Comparison of ENCODE assay signal across 8 mouse cellular contexts in genomic region chr6:72454072-72454746, GRCm38 (mm10). TPM values are rescaled to one million over a fixed set of nuclear protein-coding genes. Genes with fewer than 3 reads are reported as not detected.
DNase-seq lines count a peak whose midpoint lies in the region; ATAC-seq lines count a peak whose summit lies in the region.
"Had no signal": no experiment of that assay in that cellular context is flagged by ENCODE, and none has a peak within 500 bp of the region (broad histone marks: within the 10 kb centered on the region; RNA-seq: fewer than 3 reads in every experiment).

No protein-coding gene starts in this region.

- H3K4me2 ChIP-seq in neural tube, embryonic 13.5 days, result no peak overlapping the region
- no peak overlapping the region for H3K4me2 ChIP-seq in heart, embryonic 11.5 days
- no peak overlapping the region for H3K4me2 ChIP-seq in liver, embryonic 12.5 days
- no peak overlapping the region for H3K4me2 ChIP-seq in stomach, embryonic 16.5 days (ENCODE audit: low read depth, low read length)

- H3K4me1 ChIP-seq in neural tube, embryonic 13.5 days (replicated peaks), result peaks cover 11% of the 10 kb centered on the region
- H3K4me1 ChIP-seq in heart, embryonic 11.5 days (ENCODE audit: control insufficient read depth, insufficient read depth, low read length), result peaks cover 14% of the 10 kb centered on the region
- peaks cover 44% of the 10 kb centered on the region for H3K4me1 ChIP-seq in liver, embryonic 12.5 days
- H3K4me1 ChIP-seq in stomach, embryonic 16.5 days (ENCODE audit: control insufficient read depth, insufficient read depth, low read length), result peaks cover 23% of the 10 kb centered on the region

- no peak overlapping the region for H3K9ac ChIP-seq in neural tube, embryonic 13.5 days
- H3K9ac ChIP-seq in heart, embryonic 11.5 days (ENCODE audit: low read depth, low read length), result peak overlapping the region; percentile 56; the same call in 1 of the 2 replicates
- H3K9ac ChIP-seq in liver, embryonic 12.5 days, result peak overlapping the region; percentile 20; the same call in 1 of the 2 replicates
- peak overlapping the region; percentile 10; the same call in 1 of the 2 replicates for H3K9ac ChIP-seq in stomach, embryonic 16.5 days (ENCODE audit: low read length)

- H3K4me3 ChIP-seq in neural tube, embryonic 13.5 days, result no peak overlapping the region
- no peak overlapping the region for H3K4me3 ChIP-seq in heart, embryonic 11.5 days (ENCODE audit: low read depth, low read length)
- no peak overlapping the region for H3K4me3 ChIP-seq in liver, embryonic 12.5 days
- no peak overlapping the region for H3K4me3 ChIP-seq in stomach, embryonic 16.5 days (replicated peaks; ENCODE audit: low read length)

- peak; percentile 75 for ATAC-seq in neural tube, embryonic 13.5 days (ENCODE audit: low read depth)
- no peak for ATAC-seq in heart, embryonic 11.5 days (replicated peaks; ENCODE audit: insufficient number of reproducible peaks, low FRiP score, low TSS enrichment)
- peak; percentile 87 for ATAC-seq in liver, embryonic 12.5 days
- ATAC-seq in stomach, embryonic 16.5 days (ENCODE audit: insufficient read depth, low FRiP score), result peak; percentile 62
- ATAC-seq in CD4-positive, CD25-positive, alpha-beta regulatory T cell, adult 4 months, result no peak

- no peak for DNase-seq in neural tube, embryonic 10.5 days (ENCODE audit: extremely low spot score, low spot score)
- DNase-seq in kidney, postnatal 14 days, result no peak

- H3K9me3 ChIP-seq in neural tube, embryonic 13.5 days, result no peaks in the 10 kb centered on the region
- H3K9me3 ChIP-seq in heart, embryonic 11.5 days (replicated peaks; ENCODE audit: control insufficient read depth, low read length), result no peaks in the 10 kb centered on the region
- no peaks in the 10 kb centered on the region for H3K9me3 ChIP-seq in liver, embryonic 12.5 days (replicated peaks)
- H3K9me3 ChIP-seq in stomach, embryonic 16.5 days (replicated peaks; ENCODE audit: control insufficient read depth, low read length), result no peaks in the 10 kb centered on the region

- peak overlapping the region; percentile 67 for H3K27ac ChIP-seq in neural tube, embryonic 13.5 days (replicated peaks)
- peak overlapping the region; percentile 42; the same call in 1 of the 2 replicates for H3K27ac ChIP-seq in heart, embryonic 11.5 days (ENCODE audit: low read depth, low read length)
- H3K27ac ChIP-seq in liver, embryonic 12.5 days, result peak overlapping the region; percentile 76
- H3K27ac ChIP-seq in stomach, embryonic 16.5 days (ENCODE audit: low read length), result peak overlapping the region; percentile 39
- H3K27ac ChIP-seq: macrophage had no signal

- WGBS in neural tube, embryonic 13.5 days, result 71% methylated on average over 7 of the region's 7 CpGs
- WGBS in heart, embryonic 11.5 days (ENCODE audit: insufficient replicate concordance), result 40% methylated on average over 7 of the region's 7 CpGs
- 37% methylated on average over 7 of the region's 7 CpGs for WGBS in liver, embryonic 12.5 days (ENCODE audit: insufficient replicate concordance)
- 43% methylated on average over 7 of the region's 7 CpGs for WGBS in stomach, embryonic 16.5 days

- no peaks in the 10 kb centered on the region for H3K27me3 ChIP-seq in neural tube, embryonic 13.5 days
- H3K27me3 ChIP-seq in heart, embryonic 11.5 days (ENCODE audit: control insufficient read depth, insufficient read depth, low read length), result no peaks in the 10 kb centered on the region
- H3K27me3 ChIP-seq in liver, embryonic 12.5 days (replicated peaks), result 0 out of 2 replicates have a peak, but pooled peaks cover under 1% of the 10 kb centered on the region
- no peaks in the 10 kb centered on the region for H3K27me3 ChIP-seq in stomach, embryonic 16.5 days (ENCODE audit: control insufficient read depth, insufficient read depth, low read length)

- no peaks in the 10 kb centered on the region for H3K36me3 ChIP-seq in neural tube, embryonic 13.5 days
- H3K36me3 ChIP-seq in heart, embryonic 11.5 days (ENCODE audit: control insufficient read depth, insufficient read depth, low read length), result no peaks in the 10 kb centered on the region
- H3K36me3 ChIP-seq in liver, embryonic 12.5 days, result no peaks in the 10 kb centered on the region
- no peaks in the 10 kb centered on the region for H3K36me3 ChIP-seq in stomach, embryonic 16.5 days (ENCODE audit: control insufficient read depth, insufficient read depth, low read length)

RNA-seq across cellular contexts. Expression of gene Mat2a, which starts 14.9 kb away (rescaled TPM):
- 352 and 360 TPM in 2 replicates for polyA plus RNA-seq in neural tube, embryonic 13.5 days (2015; fragmentation: Nextera tagmentation; extraction: Ambion mirVana)
- 321 and 349 TPM in 2 replicates for polyA plus RNA-seq in heart, embryonic 11.5 days (2014; fragmentation: Nextera tagmentation; extraction: Ambion mirVana)
- 318 and 321 TPM in 2 replicates for polyA plus RNA-seq in liver, embryonic 12.5 days (2016; fragmentation: Nextera tagmentation; extraction: Ambion mirVana)
- 298 and 309 TPM in 2 replicates for polyA plus RNA-seq in stomach, embryonic 16.5 days (2015; fragmentation: Nextera tagmentation; extraction: Ambion mirVana)
- polyA plus RNA-seq in CD4-positive, CD25-positive, alpha-beta regulatory T cell, adult 4 months (2017; shearing (Covaris generic)), result 100 to 1,000 TPM; 222 to 239 TPM

RNA-seq across cellular contexts. Expression of gene Ggcx, which starts 40.1 kb away (rescaled TPM):
- polyA plus RNA-seq in neural tube, embryonic 13.5 days (2015; fragmentation: Nextera tagmentation; extraction: Ambion mirVana), result 21.5 and 22.1 TPM in 2 replicates
- 23.9 and 27.1 TPM in 2 replicates for polyA plus RNA-seq in heart, embryonic 11.5 days (2014; fragmentation: Nextera tagmentation; extraction: Ambion mirVana)
- 21.8 and 23.0 TPM in 2 replicates for polyA plus RNA-seq in liver, embryonic 12.5 days (2016; fragmentation: Nextera tagmentation; extraction: Ambion mirVana)
- 34.7 and 35.3 TPM in 2 replicates for polyA plus RNA-seq in stomach, embryonic 16.5 days (2015; fragmentation: Nextera tagmentation; extraction: Ambion mirVana)
- 10 to 100 TPM in 1 of 2 experiments, 1 to 10 TPM in 1; 5.6 to 11.6 TPM for polyA plus RNA-seq in CD4-positive, CD25-positive, alpha-beta regulatory T cell, adult 4 months (2017; shearing (Covaris generic))

Comparison
In these comparisons a context has a peak if more than half of its experiments do, and no peak if none do; other contexts are left out.
1. ATAC-seq: peak in neural tube, embryonic 13.5 days (single experiment), liver, embryonic 12.5 days (single experiment) and stomach, embryonic 16.5 days (single experiment); none in heart, embryonic 11.5 days (single experiment) and CD4-positive, CD25-positive, alpha-beta regulatory T cell, adult 4 months (single experiment).
2. Peak in every context shown above with its lines, with median percentiles within 50 percentile points of each other: H3K27ac ChIP-seq.